Mouse (Mus musculus): ENCODE results near the gene Npc2. TPM values are rescaled to one million over a fixed set of nuclear protein-coding genes. Genes with fewer than 3 reads are reported as not detected.

Npc2 gene
- total RNA-seq, 2 experiments from 2014 or later, result 35.4 to 35.7 TPM

DNA sequence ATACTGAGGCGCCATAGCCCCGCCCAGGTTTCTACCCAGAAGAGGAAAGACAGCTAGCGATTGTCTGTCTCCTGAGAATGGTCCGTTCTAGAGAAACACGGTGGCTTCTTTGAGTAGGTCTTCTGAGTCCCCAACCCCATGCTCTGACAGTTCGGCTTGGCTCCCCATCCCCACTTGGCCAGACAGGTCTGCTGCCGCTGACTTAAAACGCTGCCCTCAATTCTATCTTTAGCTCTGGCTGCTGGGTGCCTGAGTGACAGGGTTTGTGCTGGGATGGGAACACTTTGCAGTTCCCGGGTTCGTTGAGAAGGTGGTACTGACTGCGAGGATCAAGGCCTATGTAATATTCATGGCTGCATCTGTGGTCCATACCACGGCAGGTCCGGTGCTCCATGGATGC, 39.6 kb downstream of the Npc2 start:
- DNase-seq, result no peak
- intact Hi-C loops (cut with DNase I), result no loop called here

DNA sequence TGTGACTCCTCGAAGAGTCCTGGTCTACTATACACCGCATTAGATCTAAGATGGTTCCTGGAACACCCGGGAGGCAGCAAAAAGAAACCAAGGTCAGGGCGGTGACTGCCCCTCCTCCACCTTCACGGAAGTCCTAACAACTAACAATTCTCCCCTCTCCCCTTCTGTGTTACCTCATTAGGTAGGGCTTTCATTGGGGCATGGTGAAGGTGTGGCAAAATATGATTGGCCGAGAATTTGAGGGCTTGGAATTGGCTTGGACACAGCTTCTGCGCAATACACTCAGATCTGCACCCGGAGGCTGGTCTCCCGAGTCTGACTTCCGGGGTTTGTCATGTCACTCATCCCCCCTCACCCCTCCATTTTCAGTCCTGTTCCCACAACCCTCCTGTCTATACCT, 44.5 kb downstream of the Npc2 start:
- DNase-seq, result no peak
- intact Hi-C loops (cut with DNase I), result no loop called here

DNA sequence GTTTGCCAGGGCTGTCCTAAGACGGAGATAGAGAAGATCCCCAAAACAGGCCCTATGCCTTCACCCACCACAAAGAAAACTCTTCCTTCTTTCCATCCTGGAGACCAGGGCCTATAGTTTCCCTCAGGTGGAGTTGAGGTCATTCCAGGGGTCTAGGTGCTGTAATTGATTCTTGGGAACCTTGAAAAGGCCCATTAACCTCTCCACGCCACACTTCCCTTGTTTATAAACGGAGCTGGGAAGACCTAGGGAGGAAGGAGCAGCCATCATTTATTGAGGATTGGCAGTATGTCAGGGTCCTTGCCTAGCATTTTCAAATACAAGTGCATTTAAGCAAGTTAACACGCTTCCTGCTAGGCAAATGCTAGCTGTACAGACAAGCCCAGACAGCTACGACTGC, 45.5 kb downstream of the Npc2 start:
- intact Hi-C loops (cut with DNase I), result no loop called here
- DNase-seq, result no peak

DNA sequence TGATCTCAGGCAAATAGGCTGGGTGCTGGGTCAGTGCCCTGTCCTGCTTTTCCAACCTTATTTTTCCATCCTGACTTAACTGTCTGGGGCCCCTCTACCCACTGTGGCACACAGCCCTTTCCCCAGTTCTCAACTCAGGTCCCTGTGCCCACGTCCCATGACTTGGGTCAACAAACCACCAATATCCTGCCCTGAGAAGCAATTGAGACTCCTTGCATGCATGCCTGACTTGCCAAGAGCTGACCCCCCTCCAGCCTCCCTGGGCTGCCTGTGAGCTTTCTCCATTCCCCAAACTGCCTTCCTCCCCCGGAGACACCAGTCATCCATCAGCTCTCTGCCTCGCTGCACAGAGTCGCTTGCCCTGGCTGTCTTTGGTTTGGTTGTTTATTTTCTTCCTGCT, 46.0 kb downstream of the Npc2 start:
- no peak for DNase-seq
- intact Hi-C loops (cut with DNase I), result no loop called here

DNA sequence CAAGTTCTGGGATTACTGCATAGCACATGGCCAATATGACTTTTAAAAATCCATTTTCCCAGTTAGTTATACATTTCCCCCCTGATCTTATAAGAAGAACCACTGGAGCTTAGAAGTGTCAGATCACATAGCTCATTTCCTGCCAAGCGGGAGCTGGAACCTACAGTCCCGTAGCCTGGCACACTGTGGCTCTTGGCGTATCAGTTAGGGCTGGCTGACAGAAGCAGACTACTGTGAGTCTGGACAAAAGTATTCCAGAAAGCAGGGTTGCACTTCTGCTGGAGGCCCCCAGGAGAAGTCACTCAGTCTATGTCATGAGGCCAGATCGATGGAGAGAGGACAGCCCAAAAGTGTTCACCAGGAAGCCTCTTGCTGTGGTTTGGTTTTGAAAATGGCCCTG, 46.6 kb downstream of the Npc2 start:
- intact Hi-C loops (cut with DNase I), result no loop called here

DNA sequence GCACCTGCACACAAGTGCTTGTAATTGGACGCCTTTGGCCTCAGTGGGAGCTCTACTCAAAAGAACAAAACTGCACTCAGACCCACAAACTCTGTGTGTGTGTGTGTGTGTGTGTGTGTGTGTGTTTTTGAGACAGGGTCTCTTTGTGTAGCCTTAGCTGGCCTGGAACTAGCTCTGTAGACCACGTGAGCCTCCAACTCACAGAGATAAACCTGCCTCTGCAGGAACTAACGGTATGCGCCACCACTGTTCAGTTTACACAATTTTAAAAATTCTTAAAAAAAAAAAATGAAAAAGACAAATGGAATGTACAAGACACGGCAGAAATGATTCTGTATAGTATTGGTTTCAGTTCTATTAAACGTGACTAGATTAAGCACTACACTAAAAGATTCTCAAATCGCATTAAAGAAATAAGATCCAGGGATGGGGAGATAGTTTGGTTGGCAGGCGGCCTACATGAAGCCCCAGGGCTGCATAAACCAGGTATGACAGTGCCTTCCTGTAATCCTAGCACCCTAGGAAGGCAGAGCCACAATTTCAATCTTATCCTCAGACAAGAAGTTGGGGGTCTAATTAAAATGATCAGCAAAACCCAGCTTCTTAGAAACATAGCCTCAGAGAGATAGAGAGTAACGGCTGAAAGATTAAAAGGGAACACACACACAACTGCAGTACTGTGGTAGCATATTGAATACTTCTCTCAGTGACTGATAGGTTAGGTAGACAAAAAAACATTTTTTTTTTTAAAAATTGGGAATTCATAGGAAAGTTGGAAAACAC, 54.3 kb downstream of the Npc2 start:
- DNase-seq, result no peak
- intact Hi-C loops (cut with DNase I), result no loop called here

More for the DNA sequence above, 46.6 kb downstream of the Npc2 start:
- DNase-seq, result no peak

DNA sequence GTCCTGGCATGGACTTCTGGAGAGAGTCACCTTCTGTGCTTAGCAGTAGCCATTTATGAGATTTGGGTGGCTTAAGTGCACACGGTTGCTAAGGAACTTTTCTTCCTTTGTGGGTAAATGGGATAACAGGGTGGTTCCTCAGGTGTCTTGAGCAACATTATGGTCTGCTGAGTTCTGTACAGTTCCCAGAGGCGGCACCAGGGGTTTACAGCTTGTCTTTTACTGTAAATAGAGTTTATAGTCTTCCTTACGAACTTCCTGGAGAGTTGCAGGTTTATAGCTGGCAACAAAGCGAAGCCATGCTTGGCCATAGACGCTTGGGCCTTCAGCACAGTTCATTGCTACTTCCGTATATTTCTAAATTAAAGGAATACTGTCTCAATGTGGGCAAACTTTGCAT, 58.4 kb downstream of the Npc2 start:
- no peak for DNase-seq
- intact Hi-C loops (cut with DNase I), result no loop called here

DNA sequence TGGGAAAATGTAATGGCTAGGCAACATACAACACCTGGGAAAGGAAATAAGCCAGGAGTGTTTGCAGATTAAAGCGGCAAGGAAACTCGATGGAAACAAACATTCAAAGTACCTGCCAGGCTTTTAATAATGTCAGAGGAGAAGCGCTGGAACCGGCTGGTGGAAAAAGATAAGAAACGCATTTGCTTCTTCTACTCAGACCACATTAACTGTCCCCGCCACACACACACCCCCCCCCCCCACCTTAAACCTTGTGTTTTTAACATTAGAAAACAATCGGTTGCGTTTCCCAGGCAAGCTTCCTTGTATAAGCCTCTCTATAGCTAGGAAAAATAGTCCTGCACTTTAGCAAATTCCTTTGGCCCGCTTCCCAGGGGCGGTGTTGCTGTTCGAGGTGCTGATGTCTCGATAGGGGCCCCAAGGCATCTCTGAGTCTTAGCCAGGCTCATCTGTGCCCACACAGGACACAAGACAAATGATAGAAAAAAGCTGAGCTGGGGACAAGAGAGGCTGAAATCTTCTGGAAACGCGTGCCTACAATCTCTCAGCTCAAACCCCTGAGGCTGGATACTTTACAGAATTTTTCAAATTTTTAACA, 63.0 kb downstream of the Npc2 start:
- DNase-seq, result no peak
- intact Hi-C loops (cut with DNase I), result no loop called here

DNA sequence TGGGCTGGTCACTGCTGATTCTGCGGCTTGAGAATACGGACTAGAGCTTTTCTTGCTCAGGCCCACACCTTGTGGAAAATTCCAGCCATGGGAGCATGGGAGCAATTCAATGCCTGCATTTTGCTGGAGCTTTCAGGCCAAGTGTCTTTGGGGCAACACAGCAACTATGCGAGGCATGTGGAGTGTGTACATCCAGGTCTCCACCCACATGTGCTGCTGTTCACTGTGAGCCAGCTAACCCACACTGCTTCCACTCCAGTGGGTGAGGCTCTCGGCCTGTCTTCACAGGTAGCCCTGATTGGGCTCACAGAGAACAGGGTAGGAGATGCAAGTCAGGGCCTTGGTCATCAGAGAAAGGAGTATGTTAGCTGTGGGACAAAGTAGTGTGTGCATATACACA, 65.1 kb downstream of the Npc2 start:
- no peak for DNase-seq
- intact Hi-C loops (cut with DNase I), result no loop called here

DNA sequence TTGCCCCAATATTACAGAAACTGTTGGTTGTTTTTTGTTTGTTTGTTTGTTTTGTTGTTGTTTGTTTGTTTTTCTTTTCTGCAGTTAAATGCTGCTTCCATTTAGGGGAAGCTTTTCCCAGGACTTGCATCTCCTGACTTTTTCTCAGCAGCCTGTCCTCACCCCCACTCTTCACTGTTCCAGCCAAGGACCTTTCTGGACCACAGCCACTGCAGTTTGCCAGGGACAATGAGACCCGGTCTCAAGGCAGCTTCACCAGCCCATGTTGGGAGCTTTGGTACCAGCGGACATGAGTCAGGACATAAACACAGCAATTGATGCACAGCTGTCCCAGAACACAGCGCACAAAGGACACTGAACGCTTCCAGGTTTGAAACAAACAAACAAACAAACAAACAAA, 66.1 kb downstream of the Npc2 start:
- intact Hi-C loops (cut with DNase I), result no loop called here
- peak; percentile 27 for DNase-seq

Other genes starting within 250 kb of the Npc2 start
- not detected for gene Vsx2, start 203.4 kb downstream of the Npc2 start, total RNA-seq (2021)
- 10 to 100 TPM; 10.9 to 13.5 TPM for gene Abcd4, start 155.7 kb downstream of the Npc2 start, total RNA-seq (2021)
- not detected for gene Vrtn, start 132.1 kb downstream of the Npc2 start, total RNA-seq (2021)
- gene Syndig1l, start 74.3 kb downstream of the Npc2 start, total RNA-seq (2021), result 10 to 100 TPM; 36.9 to 47.9 TPM
- gene Isca2, start 99 bp upstream of the Npc2 start, total RNA-seq (2021), result 10 to 100 TPM; 40.8 to 43.3 TPM
- gene Ltbp2, start 103.4 kb upstream of the Npc2 start, total RNA-seq (2021), result under 1 TPM; 0.42 to 0.54 TPM
- 10 to 100 TPM; 41.0 to 47.8 TPM for gene Fcf1, start 197.7 kb upstream of the Npc2 start, total RNA-seq (2021)
- 10 to 100 TPM; 90.9 to 91.7 TPM for gene Arel1, start 197.7 kb upstream of the Npc2 start, total RNA-seq (2021)
- 100 to 1,000 TPM; 143 to 145 TPM for gene Ylpm1, start 223.2 kb upstream of the Npc2 start, total RNA-seq (2021)

Data from left cerebral cortex, postnatal 4 days (tissue).